Mouse (Mus musculus) MEL (cell line): ENCODE results near the gene Mrps24. TPM values are rescaled to one million over a fixed set of nuclear protein-coding genes. Genes with fewer than 3 reads are reported as not detected.

Experiments used
- DNase-seq: peaks from one replicate; pipeline ENCODE4 v3.0.0; 2011; ENCODE audit warnings: low read depth, low spot score
- H3K27ac ChIP-seq: 2 replicates; pipeline ENCODE4 v1.5.1; 2012; ENCODE audit warnings: low read depth, mild to moderate bottlenecking, control low read depth, low read length, moderate library complexity; ENCODE audit not compliant: control insufficient read depth
- H3K27me3 ChIP-seq, 2 experiments: fragments of 150-350 bp in 1 of 2; sonication (generic) in 1 of 2; 2 replicates each; pipeline ENCODE4 v1.6.1; 2012; ENCODE audit warnings: low read length in 2 of 2, mild to moderate bottlenecking in 2 of 2, improper control_type of control experiment in 1 of 2, moderate library complexity in 1 of 2; ENCODE audit not compliant: insufficient read depth in 2 of 2, control insufficient read depth in 1 of 2
- H3K36me3 ChIP-seq, 2 experiments: 2 replicates each; pipeline ENCODE4 v1.6.1; 2012 to 2014; ENCODE audit warnings: low read length in 2 of 2, improper control_type of control experiment in 1 of 2, inconsistent platforms in 1 of 2, mild to moderate bottlenecking in 1 of 2; ENCODE audit not compliant: insufficient read depth in 2 of 2, control insufficient read depth in 1 of 2
- H3K4me1 ChIP-seq, 2 experiments: fragments of 150-350 bp in 1 of 2; sonication (generic) in 1 of 2; 2 replicates each; pipeline ENCODE4 v1.6.1; 2012; ENCODE audit warnings: low read length in 2 of 2, improper control_type of control experiment in 1 of 2, mild to moderate bottlenecking in 1 of 2; ENCODE audit not compliant: insufficient read depth in 2 of 2, control insufficient read depth in 1 of 2
- H3K4me3 ChIP-seq, 2 experiments: fragments of 150-350 bp in 1 of 2; sonication (generic) in 1 of 2; 2 replicates each; pipeline ENCODE4 v1.5.1; 2012; ENCODE audit warnings: low read depth in 2 of 2, low read length in 2 of 2, mild to moderate bottlenecking in 2 of 2, moderate library complexity in 2 of 2, control low read depth in 1 of 2, improper control_type of control experiment in 1 of 2; ENCODE audit not compliant: control insufficient read depth in 1 of 2, insufficient read depth in 1 of 2
- H3K79me2 ChIP-seq: 2 replicates; pipeline ENCODE4 v1.6.1; 2012; ENCODE audit warnings: mild to moderate bottlenecking, low read length, moderate library complexity; ENCODE audit not compliant: control insufficient read depth, poor library complexity, insufficient read depth
- H3K9ac ChIP-seq: 2 replicates; pipeline ENCODE4 v1.6.1; 2012; ENCODE audit warnings: low read depth, mild to moderate bottlenecking, control low read depth, low read length, moderate library complexity; ENCODE audit not compliant: control insufficient read depth, poor library complexity, severe bottlenecking
- H3K9me3 ChIP-seq: fragments of 150-350 bp; sonication (generic); replicated peaks from 2 replicates; pipeline ENCODE4 v1.6.1; 2012; ENCODE audit warnings: mild to moderate bottlenecking, low read length, improper control_type of control experiment, moderate library complexity; ENCODE audit not compliant: insufficient read depth
- BHLHE40 ChIP-seq: IDR thresholded peaks from 2 replicates; pipeline ENCODE4 v1.6.1; 2012; ENCODE audit warnings: low read depth, mild to moderate bottlenecking, inconsistent platforms, low read length, improper control_type of control experiment, borderline replicate concordance
- CHD2 ChIP-seq: IDR thresholded peaks from 2 replicates; pipeline ENCODE4 v1.6.1; 2011; ENCODE audit warnings: low read length, improper control_type of control experiment
- CTCF ChIP-seq, 3 experiments: IDR thresholded peaks in 2 of 3; conservative IDR thresholded peaks in 1 of 3; 2 replicates each; pipeline ENCODE4 v1.5.1; 2011 to 2012; ENCODE audit warnings: low read length in 3 of 3, low read depth in 2 of 3, mild to moderate bottlenecking in 2 of 3, improper control_type of control experiment in 1 of 3, inconsistent platforms in 1 of 3, mixed read lengths in 1 of 3, moderate library complexity in 1 of 3; ENCODE audit not compliant: control insufficient read depth in 1 of 3, insufficient read depth in 1 of 3, poor library complexity in 1 of 3, severe bottlenecking in 1 of 3
- EP300 ChIP-seq, 2 experiments: IDR thresholded peaks; 2 replicates each; pipeline ENCODE4 v1.6.1; 2011; ENCODE audit warnings: improper control_type of control experiment in 2 of 2, low read length in 2 of 2, low read depth in 1 of 2, mild to moderate bottlenecking in 1 of 2
- ETS1 ChIP-seq: IDR thresholded peaks from 2 replicates; pipeline ENCODE4 v1.6.1; 2012; ENCODE audit warnings: low read depth, mild to moderate bottlenecking, inconsistent platforms, low read length, improper control_type of control experiment, moderate library complexity
- GATA1 ChIP-seq: IDR thresholded peaks from 2 replicates; pipeline ENCODE4 v1.6.1; 2011; ENCODE audit warnings: low read depth, low read length, improper control_type of control experiment
- JUND ChIP-seq: IDR thresholded peaks from 2 replicates; pipeline ENCODE4 v1.6.1; 2011; ENCODE audit warnings: low read depth, mild to moderate bottlenecking, improper control_type of control experiment, low read length
- MEF2A ChIP-seq: IDR thresholded peaks from 2 replicates; pipeline ENCODE4 v1.6.1; 2014; ENCODE audit warnings: low read depth, mild to moderate bottlenecking, inconsistent platforms, low read length, improper control_type of control experiment; ENCODE audit not compliant: poor library complexity, insufficient replicate concordance, severe bottlenecking; ENCODE audit errors: extremely low read depth
- NRF1 ChIP-seq: IDR thresholded peaks from 2 replicates; pipeline ENCODE4 v1.6.1; 2014; ENCODE audit warnings: low read depth, mild to moderate bottlenecking, inconsistent platforms, low read length, improper control_type of control experiment, moderate library complexity; ENCODE audit not compliant: poor library complexity, insufficient read depth, severe bottlenecking
- RCOR1 ChIP-seq: IDR thresholded peaks from 2 replicates; pipeline ENCODE4 v1.6.1; 2012; ENCODE audit warnings: low read depth, mild to moderate bottlenecking, inconsistent platforms, low read length, improper control_type of control experiment
- TAL1 ChIP-seq: IDR thresholded peaks from 2 replicates; pipeline ENCODE4 v1.6.1; 2012; ENCODE audit warnings: mild to moderate bottlenecking, inconsistent platforms, low read length, moderate library complexity, mixed read lengths
- TCF12 ChIP-seq: IDR thresholded peaks from 2 replicates; pipeline ENCODE4 v1.6.1; 2014; ENCODE audit warnings: low read depth, mild to moderate bottlenecking, inconsistent platforms, low read length, improper control_type of control experiment, moderate library complexity
- USF1 ChIP-seq: IDR thresholded peaks from 2 replicates; pipeline ENCODE4 v1.6.1; 2014; ENCODE audit warnings: low read depth, mild to moderate bottlenecking, inconsistent platforms, low read length, improper control_type of control experiment, moderate library complexity
- ZNF384 ChIP-seq: IDR thresholded peaks from 2 replicates; pipeline ENCODE4 v1.6.1; 2012; ENCODE audit warnings: low read depth, mild to moderate bottlenecking, inconsistent platforms, low read length, improper control_type of control experiment
- polyA plus RNA-seq, 2 experiments: library from polyadenylated mRNA; stranded (reverse) in 1 of 2; unstranded in 1 of 2; fragments of >175 nt in 1 of 2; fragments of >200 nt in 1 of 2; gene quantifications; 2 replicates each; pipeline versions ENCODE4 v1.2.1 to v1.2.4; 2012; ENCODE audit warnings: low replicate concordance in 2 of 2, low read depth in 1 of 2; ENCODE audit not compliant: insufficient read length in 2 of 2, insufficient read depth in 1 of 2, missing spikeins in 1 of 2
- total RNA-seq: library from RNA; depleted of rRNA; stranded (reverse); fragments of 300-350 nt; gene quantifications from 2 replicates; pipeline ENCODE4 v1.2.3, GENCODE M21; 2012

Mrps24 gene
- total and polyA plus RNA-seq, 3 experiments: 163 to 184 TPM; not detected in 1

- Histone ChIP-seq H3K27ac (no peak overlapping the region), H3K9me3 (no peaks in the 10 kb centered on the region), H3K79me2 (peaks cover 46% of the 10 kb centered on the region), H3K27me3 (no peaks in the 10 kb centered on the region), H3K4me1 (peaks cover 19 to 27% of the 10 kb centered on the region in 2 experiments), H3K9ac (no peak overlapping the region), H3K4me3 (peak overlapping the region in 1 of 2 experiments; percentile 3; a peak in 1 of 4 replicates), H3K36me3 (peaks cover 0 to 34% of the 10 kb centered on the region in 2 experiments; a peak in 2 of 4 replicates)
- no peak for DNase-seq
- TF ChIP-seq MEF2A (no peak), TAL1 (no peak), TCF12 (no peak), ZNF384 (peak; percentile 86), BHLHE40 (no peak), CTCF (IDR thresholded peaks at IDR 0.05 in 2 of 3, conservative IDR thresholded peaks at IDR 0.05 in 1 of 3; ENCODE audit: control insufficient read depth in 1 of 3, insufficient read depth in 1 of 3, low read depth in 2 of 3, low read length in 3 of 3, poor library complexity in 1 of 3, severe bottlenecking in 1 of 3) (no peak), CHD2 (no peak)
Measured at GRCm38 (mm10) chr11:5738888-5739632, 23.6 kb upstream of the Mrps24 start.

GRCm38 (mm10) chr11:5737137-5737536 is 21.7 kb upstream of the Mrps24 start:
- H3K4me1 ChIP-seq: peaks cover 19 to 27% of the 10 kb centered on the region in 2 experiments
- peaks cover 0 to 34% of the 10 kb centered on the region in 2 experiments; a peak in 2 of 4 replicates for H3K36me3 ChIP-seq
- H3K4me3 ChIP-seq: no peak overlapping the region
- no peak for TF ChIP-seq NRF1
- TF ChIP-seq USF1: no peak
- TF ChIP-seq RCOR1: peak; percentile 52; the same call in 1 of the 2 replicates
- TF ChIP-seq ETS1: peak; percentile 71; the same call in 1 of the 2 replicates
- peak; percentile 68 to 78 for TF ChIP-seq EP300 (IDR thresholded peaks at IDR 0.05; ENCODE audit: low read depth in 1 of 2, low read length in 2 of 2)
- TF ChIP-seq JUND: peak; percentile 86
- TF ChIP-seq GATA1: peak; percentile 45; the same call in 1 of the 2 replicates
- no peaks in the 10 kb centered on the region for H3K9me3 ChIP-seq
- H3K79me2 ChIP-seq: peaks cover 50% of the 10 kb centered on the region
- peak overlapping the region; percentile 41; the same call in 1 of the 2 replicates for H3K27ac ChIP-seq
- DNase-seq: peak; percentile 84
- no peak overlapping the region for H3K9ac ChIP-seq
- H3K27me3 ChIP-seq: no peaks in the 10 kb centered on the region
